Mouse (Mus musculus) spleen, adult 2 months (tissue): ENCODE data around the gene Dennd4b. TPM values are rescaled to one million over a fixed set of nuclear protein-coding genes. Genes with fewer than 3 reads are reported as not detected.

ENCODE experiments used
- DNase-seq, 2 experiments: peaks; one replicate each; pipeline versions ENCODE4 v3.0.0 to v3.0.0-alpha.2; 2012 to 2021; ENCODE audit warnings: low spot score in 2 of 2, low read depth in 1 of 2
- H3K27ac ChIP-seq: fragments of 200-500 bp; 2 replicates; pipeline ENCODE4 v1.5.1; 2012; ENCODE audit warnings: low read length, inconsistent platforms; ENCODE audit not compliant: insufficient read depth
- H3K27me3 ChIP-seq: fragments of 200-500 bp; 2 replicates; pipeline ENCODE4 v1.6.1; 2012; ENCODE audit warnings: mild to moderate bottlenecking, moderate library complexity, low read length, inconsistent platforms; ENCODE audit not compliant: control insufficient read depth, insufficient read depth
- H3K36me3 ChIP-seq: fragments of 200-500 bp; 2 replicates; pipeline ENCODE4 v1.6.1; 2012; ENCODE audit warnings: mild to moderate bottlenecking, low read length, inconsistent platforms; ENCODE audit not compliant: control insufficient read depth, insufficient read depth
- H3K4me1 ChIP-seq: fragments of 200-500 bp; 2 replicates; pipeline ENCODE4 v1.6.1; 2011; ENCODE audit warnings: inconsistent platforms; ENCODE audit not compliant: control insufficient read depth, insufficient read depth, insufficient read length
- H3K4me3 ChIP-seq: fragments of 200-500 bp; 2 replicates; pipeline ENCODE4 v1.5.1; 2011; ENCODE audit warnings: mild to moderate bottlenecking, inconsistent platforms; ENCODE audit not compliant: insufficient read depth, insufficient read length; ENCODE audit errors: extremely low read depth
- CTCF ChIP-seq: fragments of 200-500 bp; IDR thresholded peaks from 2 replicates; pipeline ENCODE4 v1.5.1; 2011; ENCODE audit warnings: mild to moderate bottlenecking, inconsistent platforms; ENCODE audit not compliant: insufficient read depth, insufficient read length, insufficient replicate concordance; ENCODE audit errors: extremely low read depth
- POLR2A ChIP-seq: fragments of 200-500 bp; IDR thresholded peaks from 2 replicates; pipeline ENCODE4 v1.6.1; 2011; ENCODE audit warnings: low read depth, low read length, inconsistent platforms
- WGBS: fragments of 180-500 bp; shearing (Covaris S2); methylation state at CpG from one replicate; pipeline ENCODE4 v1.1.7; 2018; 5-methylcytosine and 5-hydroxymethylcytosine counted together
- polyA plus RNA-seq: library from polyadenylated mRNA; depleted of rRNA; stranded (reverse); fragments of >200 nt; gene quantifications from 2 replicates; pipeline ENCODE4 v1.2.3, GENCODE M21; 2012

Gene Dennd4b
- polyA plus RNA-seq, 1 experiment, result 155 TPM

- H3K4me3 ChIP-seq, result peak within 1 kb of the TSS; percentile 87
- WGBS, result 2% methylated on average over 38 of the region's 40 CpGs
- peak; percentile 84 to 95 for DNase-seq
- H3K4me1 ChIP-seq, result peaks cover 6% of the 10 kb centered on the region; the same call in 1 of the 2 replicates
- TF ChIP-seq CTCF, result no peak
- peak; percentile 46; the same call in 1 of the 2 replicates for TF ChIP-seq POLR2A
- H3K27me3 ChIP-seq, result no peaks in the 10 kb centered on the region
- H3K27ac ChIP-seq, result peak within 1 kb of the TSS; percentile 92
- H3K36me3 ChIP-seq, result peaks cover 19% of the 10 kb centered on the region
Observed at GRCm38 (mm10) chr3:90253653-90254418, 11.1 kb upstream of the Dennd4b start, which contains the start of gene Crtc2. Gene Crtc2 (plus strand): TSS chr3:90254163.

GRCm38 (mm10) chr3:90254419-90255193 lies 10.4 kb upstream of the Dennd4b start:
- WGBS, result under 1% methylated on average over 41 of the region's 41 CpGs
- H3K4me3 ChIP-seq, result peak overlapping the region; percentile 87
- H3K27me3 ChIP-seq, result no peaks in the 10 kb centered on the region
- TF ChIP-seq CTCF (no peak), POLR2A (no peak)
- H3K36me3 ChIP-seq, result peaks cover 26% of the 10 kb centered on the region
- H3K27ac ChIP-seq, result peak overlapping the region; percentile 92
- DNase-seq, result no peak
- peaks cover 4% of the 10 kb centered on the region; the same call in 1 of the 2 replicates for H3K4me1 ChIP-seq

GRCm38 (mm10) chr3:90255194-90255565 lies 9.8 kb upstream of the Dennd4b start:
- H3K36me3 ChIP-seq, result peaks cover 31% of the 10 kb centered on the region
- no peaks in the 10 kb centered on the region for H3K27me3 ChIP-seq
- 4% methylated on average over 2 of the region's 2 CpGs for WGBS
- peak overlapping the region; percentile 92; the same call in 1 of the 2 replicates for H3K27ac ChIP-seq
- peak overlapping the region; percentile 87 for H3K4me3 ChIP-seq
- no peak for DNase-seq
- H3K4me1 ChIP-seq, result peaks cover 4% of the 10 kb centered on the region; the same call in 1 of the 2 replicates
- TF ChIP-seq POLR2A (no peak), CTCF (no peak)

- no peak for TF ChIP-seq POLR2A
- TF ChIP-seq CTCF, result no peak
- no peak overlapping the region for H3K27ac ChIP-seq
- H3K4me3 ChIP-seq, result no peak overlapping the region
- H3K27me3 ChIP-seq, result no peaks in the 10 kb centered on the region
- H3K4me1 ChIP-seq, result peaks cover 4% of the 10 kb centered on the region; the same call in 1 of the 2 replicates
- WGBS, result 93% methylated on average over 14 of the region's 14 CpGs
- DNase-seq, result no peak
- peaks cover 34% of the 10 kb centered on the region for H3K36me3 ChIP-seq
Observed at GRCm38 (mm10) chr3:90255784-90256353, 9.1 kb upstream of the Dennd4b start.

- Histone ChIP-seq H3K4me3 (no peak overlapping the region), H3K27ac (no peak overlapping the region), H3K36me3 (peaks cover 38% of the 10 kb centered on the region), H3K4me1 (peaks cover 4% of the 10 kb centered on the region; the same call in 1 of the 2 replicates), H3K27me3 (no peaks in the 10 kb centered on the region)
- WGBS, result 91% methylated on average over 19 of the region's 19 CpGs
- DNase-seq, result no peak
- TF ChIP-seq CTCF (no peak), POLR2A (no peak)
Observed at GRCm38 (mm10) chr3:90256731-90257530, 8.1 kb upstream of the Dennd4b start.

- no peak overlapping the region for H3K27ac ChIP-seq
- WGBS, result 90% methylated on average over 4 of the region's 4 CpGs
- H3K36me3 ChIP-seq, result peaks cover 48% of the 10 kb centered on the region
- no peak overlapping the region for H3K4me3 ChIP-seq
- TF ChIP-seq CTCF (no peak), POLR2A (no peak)
- no peak for DNase-seq
- H3K27me3 ChIP-seq, result no peaks in the 10 kb centered on the region
- H3K4me1 ChIP-seq, result peaks cover 12% of the 10 kb centered on the region; the same call in 1 of the 2 replicates
Observed at GRCm38 (mm10) chr3:90258521-90258920, 6.5 kb upstream of the Dennd4b start.
